Mouse (Mus musculus) adrenal gland, postnatal 14 days (tissue): ENCODE measurements around the gene Rps21. TPM values are rescaled to one million over a fixed set of nuclear protein-coding genes. Genes with fewer than 3 reads are reported as not detected.
A peak's percentile ranks its signal among the peaks of the same experiment; 100 is the strongest.

ENCODE experiments used
- DNase-seq: peaks from one replicate; pipeline ENCODE4 v3.0.0; 2021; ENCODE audit warnings: mixed read lengths
- microRNA-seq, 2 experiments: library from miRNA; unstranded; fragments of <30 nt; microRNA quantifications; one replicate each; pipeline ENCODE4 v1.2.0; 2021
- total RNA-seq: library from RNA; stranded (reverse); gene quantifications from 2 replicates; pipeline ENCODE4 v1.2.3, GENCODE M21; 2021

The Rps21 gene
- total RNA-seq, 1 experiment from 2014 or later = 787 TPM

DNA sequence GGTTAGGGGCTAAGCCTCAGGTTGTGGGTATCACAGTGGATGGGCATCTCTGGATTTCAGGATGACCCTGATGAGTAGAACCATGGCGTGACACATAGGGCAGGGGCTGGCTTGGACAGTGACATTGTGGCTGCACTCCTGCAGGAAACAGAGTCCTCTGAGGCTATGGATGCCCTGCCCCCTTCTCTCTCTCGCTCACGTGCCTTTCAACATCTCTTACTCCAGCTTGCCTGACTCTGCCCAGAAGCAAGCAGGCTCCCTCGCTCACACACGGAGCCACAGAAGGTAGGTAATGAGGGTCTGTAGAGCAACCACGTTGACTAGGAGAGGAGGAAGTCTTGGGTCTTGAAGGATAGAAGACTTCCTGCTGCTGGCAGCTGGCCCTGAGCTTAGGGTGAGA, 33.3 kb downstream of the Rps21 start:
- no peak for DNase-seq

DNA sequence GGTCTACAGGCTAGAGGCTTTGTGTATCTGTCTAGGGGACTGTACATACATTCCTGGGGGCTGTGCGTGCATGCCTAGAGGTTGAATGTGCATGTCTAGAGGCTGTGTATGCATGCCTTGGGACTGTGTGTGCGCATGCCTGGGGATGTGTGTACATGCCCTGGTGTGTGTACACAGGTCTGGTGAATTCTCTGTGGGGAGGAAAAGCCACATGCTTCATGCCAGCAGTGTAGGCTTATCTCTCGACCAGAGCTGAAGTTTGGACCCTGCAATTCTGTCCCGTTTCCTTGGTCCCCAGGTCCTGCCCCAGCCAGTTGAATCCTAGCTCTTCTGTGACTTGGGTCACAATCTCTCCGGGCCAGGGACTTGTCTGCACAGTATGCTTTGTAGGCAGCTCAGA, 34.4 kb downstream of the Rps21 start:
- no peak for DNase-seq

DNA sequence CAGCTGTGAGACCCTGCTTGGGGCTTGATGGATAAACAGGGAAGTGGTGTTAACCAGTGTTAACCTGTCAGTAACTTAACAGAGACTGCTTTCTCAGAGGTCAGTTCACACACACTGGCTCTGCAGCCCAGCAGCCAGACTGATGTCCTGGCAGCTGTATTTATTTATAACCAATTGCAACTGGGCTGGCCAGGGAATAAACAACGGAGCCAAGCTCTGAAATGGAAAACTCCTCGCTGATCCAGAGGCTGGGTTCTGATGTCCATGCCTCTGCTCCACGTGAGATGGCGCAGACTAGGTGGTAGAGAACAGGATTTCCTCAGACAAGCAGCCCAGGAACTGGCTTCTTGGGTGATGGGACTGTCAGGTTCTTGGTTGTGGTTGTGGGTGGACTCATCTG, 34.8 kb downstream of the Rps21 start:
- no peak for DNase-seq

DNA sequence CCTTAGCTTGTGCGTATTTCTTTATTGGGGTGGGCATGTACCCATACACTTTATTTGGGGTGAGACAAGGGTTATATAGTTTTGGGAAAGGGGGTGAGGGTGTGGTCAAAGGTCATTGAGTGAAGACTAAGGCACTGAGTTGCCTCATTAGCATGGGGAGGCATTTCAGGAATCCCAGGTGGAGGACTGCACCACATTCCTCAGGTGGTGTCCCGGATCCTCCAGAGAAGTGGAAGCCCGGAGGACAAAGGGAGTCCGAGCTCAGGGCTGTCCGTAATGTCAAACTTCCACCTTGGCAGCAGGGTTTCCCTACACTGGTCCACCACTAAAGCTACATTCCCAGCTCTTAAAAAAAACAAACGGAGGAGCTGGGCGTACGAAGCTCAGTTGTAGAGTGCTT, 35.7 kb downstream of the Rps21 start:
- DNase-seq = no peak

DNA sequence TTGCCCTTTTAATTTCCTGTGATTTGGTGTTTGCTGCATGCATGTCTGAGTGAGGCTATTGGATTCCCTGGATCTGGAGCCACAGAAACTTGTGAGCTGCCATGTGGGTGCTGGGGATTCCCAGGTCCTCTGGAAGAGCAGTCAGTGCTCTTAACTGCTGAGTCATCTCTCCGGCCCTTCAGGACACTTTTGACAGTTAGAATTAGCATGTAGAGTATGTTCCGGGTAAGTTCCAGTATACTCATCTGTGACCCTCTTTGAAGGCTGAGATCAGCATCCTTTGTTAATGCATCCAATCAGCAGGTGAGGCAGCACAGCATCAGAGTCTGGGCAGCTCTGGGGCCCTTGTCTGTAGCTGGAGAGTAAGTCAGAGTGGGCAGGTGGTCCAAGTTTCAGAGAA, 43.1 kb downstream of the Rps21 start:
- DNase-seq = no peak

DNA sequence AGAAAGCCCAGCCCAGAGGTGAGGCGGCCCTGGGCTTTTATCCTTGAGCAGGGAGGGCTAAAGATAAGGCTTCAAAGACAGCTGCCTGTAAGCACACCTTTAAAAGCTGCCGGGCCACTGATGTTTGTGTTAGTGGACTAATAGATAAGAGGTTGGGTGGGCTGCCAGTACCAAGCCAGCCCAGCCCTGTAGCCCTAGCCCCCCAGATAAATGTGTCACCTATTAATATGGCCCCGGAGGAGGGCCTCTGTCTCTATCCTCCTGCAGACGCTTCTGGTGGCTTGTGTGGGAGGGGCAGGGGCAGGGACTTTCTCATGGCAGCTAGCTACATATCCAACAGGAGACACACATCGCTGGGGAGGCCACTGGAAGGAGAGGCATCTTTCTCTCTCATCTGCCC, 43.6 kb downstream of the Rps21 start:
- DNase-seq = no peak

DNA sequence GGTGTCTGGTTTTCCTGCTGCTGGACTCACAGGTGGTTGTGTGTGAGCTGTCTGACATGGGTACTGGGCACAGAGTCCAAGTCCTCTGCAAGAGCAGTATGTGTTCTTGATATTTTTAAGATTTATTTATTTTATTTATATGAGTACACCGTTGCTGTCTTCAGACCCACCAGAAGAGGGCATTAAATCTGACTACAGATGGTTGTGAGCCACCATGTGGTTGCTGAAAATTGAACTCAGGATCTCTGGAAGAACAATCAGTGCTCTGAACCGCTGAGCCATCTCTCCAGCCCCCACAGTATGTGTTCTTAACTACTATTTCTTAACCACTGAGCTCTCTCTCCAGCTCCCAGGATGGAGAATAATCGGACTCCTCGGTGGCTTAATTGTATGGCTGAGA, 45.0 kb downstream of the Rps21 start:
- DNase-seq = no peak

DNA sequence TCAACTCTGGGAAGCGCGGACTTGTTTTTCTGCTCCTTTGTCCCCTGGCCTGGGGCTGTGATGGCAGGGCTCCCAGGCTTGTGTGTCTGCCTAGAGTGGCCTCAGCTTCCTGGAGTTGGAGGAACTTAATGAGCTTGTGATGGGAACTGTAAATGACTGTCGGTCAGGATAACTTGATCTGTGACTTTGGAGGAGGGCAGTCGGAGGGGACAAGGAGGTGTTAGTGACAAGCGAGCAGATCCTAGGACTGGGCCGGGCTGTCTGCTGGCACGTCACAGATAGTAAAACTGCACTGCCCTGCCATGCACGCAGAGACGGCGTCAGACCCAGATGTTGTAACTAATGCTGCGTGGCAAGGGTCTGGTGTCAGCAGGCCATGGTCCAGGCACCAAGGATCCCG, 46.3 kb downstream of the Rps21 start:
- no peak for DNase-seq

DNA sequence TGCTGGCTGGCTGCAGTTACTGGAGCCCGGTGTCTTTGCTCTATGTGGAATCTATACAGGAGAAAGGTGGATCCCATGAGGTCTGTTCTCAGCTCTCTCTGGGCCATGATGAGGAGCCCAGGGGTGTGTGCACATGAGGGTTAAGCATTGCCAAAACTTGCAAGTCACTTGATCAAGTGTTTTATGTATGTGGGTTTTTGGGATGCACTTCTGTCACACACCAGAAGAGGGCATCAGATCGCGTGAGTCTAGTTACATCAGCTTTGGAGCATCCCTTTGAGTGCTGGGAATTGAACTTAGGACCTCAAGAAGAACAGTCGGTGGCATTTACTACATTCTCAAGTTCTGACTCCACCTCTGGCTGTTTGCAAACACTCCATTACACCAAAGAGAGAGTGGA, 47.4 kb downstream of the Rps21 start:
- no peak for DNase-seq

DNA sequence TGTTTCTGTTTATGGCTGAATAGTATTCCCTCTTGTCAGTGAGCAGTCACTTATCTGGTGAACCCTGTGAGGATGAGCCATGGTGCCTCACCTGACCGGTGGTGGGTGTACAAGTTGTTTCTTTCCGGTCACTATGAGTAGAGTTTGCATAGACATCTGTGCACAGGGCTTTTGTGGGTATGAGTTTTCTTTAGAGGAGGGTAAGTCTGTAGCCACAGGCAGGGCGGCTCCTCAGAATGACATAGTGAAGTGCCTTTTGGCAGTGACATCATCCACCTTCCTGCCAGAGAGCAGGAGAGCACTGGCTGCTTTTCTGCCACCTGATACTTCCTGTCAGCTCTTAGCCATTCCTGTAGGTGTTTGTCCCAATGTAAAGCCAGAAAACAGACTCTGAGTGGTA, 48.3 kb downstream of the Rps21 start:
- no peak for DNase-seq

DNA sequence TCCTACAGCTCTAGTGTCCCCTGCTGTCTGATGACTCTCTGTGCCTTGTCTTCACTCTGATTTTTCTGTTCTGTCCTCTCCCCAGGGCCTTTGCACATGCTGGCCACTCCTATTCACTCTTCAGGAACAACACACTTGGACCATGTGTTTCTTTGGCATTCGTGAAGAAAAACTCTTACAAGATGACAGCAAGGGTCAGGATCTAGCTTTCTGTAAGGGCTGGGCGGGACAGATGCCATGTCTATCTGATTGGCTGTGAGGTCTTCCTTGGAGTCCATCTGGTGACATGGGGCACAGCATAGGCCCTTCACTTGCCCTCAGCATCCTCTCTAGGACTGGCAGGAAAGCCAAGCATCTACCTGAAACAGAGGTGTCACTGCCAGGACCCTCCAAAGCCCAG, 48.8 kb downstream of the Rps21 start:
- no peak for DNase-seq

DNA sequence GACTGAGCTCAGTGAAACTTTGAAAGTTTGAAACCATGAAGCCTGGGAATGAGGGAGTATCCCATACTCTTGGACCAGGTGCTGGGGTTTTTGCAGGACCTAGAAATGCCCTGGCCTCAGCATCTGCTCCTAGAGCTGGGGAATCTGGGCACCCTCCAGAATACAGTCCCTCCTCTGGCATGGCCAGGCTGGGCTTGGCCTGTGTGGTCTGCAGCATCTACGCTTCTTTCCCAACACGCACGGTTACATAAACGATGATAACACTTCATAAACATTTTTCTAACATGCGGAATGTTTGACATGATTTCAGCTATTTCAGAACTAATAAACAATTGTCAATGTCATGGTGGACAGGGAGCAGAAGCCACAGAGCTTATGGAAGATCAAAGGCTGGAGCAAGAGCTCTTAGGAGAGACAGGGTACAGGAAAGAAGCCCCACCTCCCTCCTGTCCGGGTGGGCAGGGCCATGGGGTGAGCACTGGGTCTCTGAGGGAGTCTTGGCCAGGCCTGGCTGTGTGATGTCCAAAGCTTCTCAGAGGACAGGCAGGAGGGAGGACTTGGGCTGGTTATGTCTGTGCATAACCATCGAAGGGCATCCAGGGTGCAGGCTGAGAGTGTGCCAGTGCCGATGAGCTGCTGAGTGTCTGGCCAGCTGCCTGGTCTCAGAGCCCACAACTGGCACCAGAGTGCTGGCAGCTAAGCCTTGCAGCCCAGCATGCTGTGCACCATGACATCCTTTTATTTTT, 49.4 kb downstream of the Rps21 start:
- DNase-seq = peak; percentile 23

DNA sequence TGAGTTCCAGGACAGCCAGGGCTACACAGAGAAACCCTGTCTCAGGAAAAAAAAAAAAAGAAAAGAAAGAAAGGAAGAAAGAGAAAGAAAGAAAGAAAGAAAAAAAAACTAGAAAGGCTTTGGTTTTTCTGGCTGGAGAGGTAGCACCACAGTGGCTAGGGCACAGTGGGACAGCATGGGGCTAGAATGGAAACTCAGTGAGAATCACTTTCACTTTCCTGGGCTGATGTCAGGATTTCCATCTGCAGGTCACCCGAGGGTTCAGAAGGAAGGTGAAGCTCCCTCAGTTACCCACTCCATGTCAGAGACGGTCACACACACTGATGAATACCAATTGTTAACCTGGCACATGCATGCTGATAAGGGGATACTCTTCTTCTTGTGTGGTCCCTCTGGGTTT, 50.5 kb downstream of the Rps21 start:
- no peak for DNase-seq

Small RNA genes within 50 kb of the gene (microRNA-seq; reads per million reads assigned to microRNA genes)
- gene Mir3091 = 0 reads per million in 2 experiments

Other genes with a start within 250 kb of the Rps21 start
- gene Lsm14b, start 232.4 kb upstream of the Rps21 start, total RNA-seq = 36.0 and 36.8 TPM in 2 replicates
- 225 and 229 TPM in 2 replicates for gene Psma7, start 214.9 kb upstream of the Rps21 start, total RNA-seq
- gene Ss18l1, start 214.9 kb upstream of the Rps21 start, total RNA-seq = 7.0 and 7.5 TPM in 2 replicates
- 14.6 and 17.9 TPM in 2 replicates for gene Mtg2, start 186.8 kb upstream of the Rps21 start, total RNA-seq
- 0.41 TPM in 1 of 2 replicates, not detected in the other for gene Hrh3, start 152.9 kb upstream of the Rps21 start, total RNA-seq
- 36.1 and 36.2 TPM in 2 replicates for gene Osbpl2, start 138.1 kb upstream of the Rps21 start, total RNA-seq
- gene Adrm1, start 85.9 kb upstream of the Rps21 start, total RNA-seq = 126 and 130 TPM in 2 replicates
- gene Lama5, start 31.5 kb upstream of the Rps21 start, total RNA-seq = 48.7 and 55.1 TPM in 2 replicates
- gene Cables2, start 16.1 kb downstream of the Rps21 start, total RNA-seq = 17.8 and 18.4 TPM in 2 replicates
- not detected in 2 replicates for gene Rbbp8nl, start 32.5 kb downstream of the Rps21 start, total RNA-seq
- gene Gata5, start 77.3 kb downstream of the Rps21 start, total RNA-seq = 0.15 and 0.26 TPM in 2 replicates
- 7.0 and 7.1 TPM in 2 replicates for gene Slco4a1, start 198.9 kb downstream of the Rps21 start, total RNA-seq
- gene Ntsr1, start 242.6 kb downstream of the Rps21 start, total RNA-seq = 0.08 TPM in 1 of 2 replicates, not detected in the other